Mouse (Mus musculus) cortical plate, adult 2 months (tissue): ENCODE results near the gene Esr1. TPM values are rescaled to one million over a fixed set of nuclear protein-coding genes. Genes with fewer than 3 reads are reported as not detected.
"Not testable (repeated sequence)": the region's sequence is repeated elsewhere in the genome, so short reads cannot be mapped to it uniquely, and the experiment has no call there.

ENCODE experiments used
- H3K27ac ChIP-seq: fragments of 200-500 bp; 2 replicates; pipeline ENCODE4 v1.5.1; 2012; ENCODE audit warnings: low read length, control low read depth, inconsistent platforms; ENCODE audit not compliant: insufficient read depth
- H3K4me1 ChIP-seq: fragments of 200-500 bp; 2 replicates; pipeline ENCODE4 v1.6.1; 2011; ENCODE audit warnings: low read length; ENCODE audit not compliant: control insufficient read depth, insufficient read depth
- H3K4me3 ChIP-seq: fragments of 200-500 bp; 2 replicates; pipeline ENCODE4 v1.5.1; 2011; ENCODE audit warnings: mild to moderate bottlenecking, low read length, control low read depth; ENCODE audit not compliant: insufficient read depth
- CTCF ChIP-seq: fragments of 200-500 bp; IDR thresholded peaks from 2 replicates; pipeline ENCODE4 v1.5.1; 2011; ENCODE audit warnings: mild to moderate bottlenecking, control low read depth, low read length; ENCODE audit not compliant: insufficient read depth; ENCODE audit errors: extremely low read depth
- POLR2A ChIP-seq: fragments of 200-500 bp; IDR thresholded peaks from 2 replicates; pipeline ENCODE4 v1.6.1; 2011; ENCODE audit warnings: mild to moderate bottlenecking, low read length, control low read depth; ENCODE audit not compliant: insufficient read depth; ENCODE audit errors: extremely low read depth
- polyA plus RNA-seq: library from polyadenylated mRNA; depleted of rRNA; stranded (reverse); fragments of >200 nt; gene quantifications from 2 replicates; pipeline ENCODE4 v1.2.3, GENCODE M21; 2012

Gene Esr1
- polyA plus RNA-seq, 1 experiment = 0.65 TPM

DNA sequence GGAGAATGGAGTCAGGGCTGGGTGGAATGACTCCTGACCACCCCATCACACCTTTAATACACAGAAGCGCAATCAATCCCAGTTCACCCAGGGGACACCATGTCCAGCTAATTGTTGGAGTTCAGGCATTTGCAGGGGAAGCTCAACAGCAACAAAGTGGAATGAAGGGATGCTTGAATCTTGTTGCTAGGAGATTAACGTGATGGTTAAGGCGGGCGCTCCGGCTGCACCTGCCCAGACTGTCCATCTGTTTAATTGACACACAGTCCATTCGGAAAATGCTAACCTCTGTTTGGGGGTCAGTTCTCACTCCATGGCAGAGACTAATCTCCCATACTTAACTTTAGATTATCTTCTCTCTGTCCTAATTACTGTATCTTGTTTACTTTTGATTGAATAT is 114.7 kb downstream of the Esr1 start:
- TF ChIP-seq CTCF = no peak
- Histone ChIP-seq H3K4me1 (no peaks in the 10 kb centered on the region), H3K27ac (no peak overlapping the region), H3K4me3 (no peak overlapping the region)

DNA sequence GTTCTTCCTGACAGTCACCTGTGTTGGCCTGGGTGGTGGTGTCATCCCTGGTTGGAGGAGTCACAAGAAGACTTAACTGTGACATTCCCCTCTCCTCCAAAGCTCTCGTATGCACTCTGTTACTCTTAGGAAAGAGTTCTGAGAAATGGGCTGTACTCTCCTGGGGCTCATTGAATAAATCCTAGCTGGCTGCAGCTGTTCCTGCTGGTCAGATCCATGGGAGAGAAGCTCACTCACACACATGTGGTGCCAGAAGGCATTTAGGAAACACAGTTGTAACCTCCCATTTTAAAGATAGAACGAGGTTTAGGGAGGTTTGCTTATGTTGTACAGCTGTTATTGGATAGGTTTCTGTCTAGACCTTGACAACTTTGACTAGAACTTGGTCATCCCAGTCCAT is 120.9 kb downstream of the Esr1 start:
- Histone ChIP-seq H3K4me1 (no peaks in the 10 kb centered on the region), H3K27ac (no peak overlapping the region), H3K4me3 (no peak overlapping the region)
- TF ChIP-seq POLR2A = no peak
- no peak for TF ChIP-seq CTCF

DNA sequence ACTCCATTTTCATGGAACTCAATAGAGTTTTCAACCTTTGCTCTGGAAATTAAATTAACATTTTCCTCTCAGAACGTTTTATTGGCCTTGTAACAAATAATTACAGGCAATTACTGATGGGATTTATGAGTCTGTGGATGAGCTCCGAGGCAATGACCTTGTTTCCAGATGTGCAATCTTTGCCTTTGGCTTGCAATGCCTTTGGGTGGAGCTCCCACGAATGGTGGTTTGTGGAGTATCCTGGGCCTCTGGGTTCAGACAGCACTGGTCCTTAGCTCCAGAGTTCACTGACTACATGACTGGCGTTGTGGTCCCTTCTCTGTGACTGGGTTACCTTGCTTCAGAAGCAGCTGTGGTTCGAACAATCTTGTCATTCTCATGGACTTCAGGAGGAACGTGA is 122.6 kb downstream of the Esr1 start:
- Histone ChIP-seq H3K27ac (no peak overlapping the region), H3K4me3 (no peak overlapping the region), H3K4me1 (no peaks in the 10 kb centered on the region)
- TF ChIP-seq CTCF (no peak), POLR2A (no peak)

DNA sequence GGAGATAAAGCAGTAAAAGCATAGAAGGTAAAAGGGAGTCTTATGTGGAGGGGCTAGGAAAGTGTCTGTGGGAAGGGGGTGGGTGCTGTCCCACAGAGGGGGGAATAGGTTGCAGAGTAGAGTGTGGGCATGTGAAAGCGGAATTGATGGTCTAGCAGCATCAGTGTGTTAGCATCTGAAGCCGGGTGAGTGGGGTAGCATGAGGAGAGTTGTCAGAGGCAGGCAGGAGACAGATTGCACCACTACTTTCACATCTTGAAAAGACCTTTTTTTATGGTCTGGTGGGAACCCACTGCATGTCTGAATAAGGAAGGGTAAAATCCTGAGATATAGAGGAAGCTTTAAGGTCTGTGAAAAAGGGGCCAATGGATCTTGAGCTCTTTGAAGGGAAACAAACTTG is 123.5 kb downstream of the Esr1 start:
- Histone ChIP-seq H3K4me1 (no peaks in the 10 kb centered on the region), H3K4me3 (no peak overlapping the region), H3K27ac (no peak overlapping the region)
- TF ChIP-seq CTCF (no peak), POLR2A (no peak)

DNA sequence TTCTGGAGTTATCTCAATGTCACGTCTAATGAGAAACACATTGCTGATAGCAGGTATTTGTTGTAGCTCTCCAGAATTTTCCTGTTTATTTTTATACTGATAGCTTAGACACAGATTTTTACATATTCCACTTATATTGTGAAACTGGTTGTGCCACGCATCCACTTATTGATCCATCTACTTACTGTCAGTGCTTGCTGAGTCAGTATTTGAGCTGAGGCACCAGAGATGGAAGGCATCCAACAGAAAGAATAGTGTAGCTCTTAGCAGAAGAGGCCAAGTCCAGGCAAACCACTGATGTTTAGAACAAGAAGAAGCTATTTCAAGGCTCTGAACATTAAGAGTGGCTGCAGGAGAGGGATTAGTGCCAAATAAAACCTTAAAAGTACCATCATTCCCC is 126.9 kb downstream of the Esr1 start:
- no peak for TF ChIP-seq POLR2A
- no peak overlapping the region for H3K27ac ChIP-seq
- no peaks in the 10 kb centered on the region for H3K4me1 ChIP-seq
- H3K4me3 ChIP-seq = no peak overlapping the region

DNA sequence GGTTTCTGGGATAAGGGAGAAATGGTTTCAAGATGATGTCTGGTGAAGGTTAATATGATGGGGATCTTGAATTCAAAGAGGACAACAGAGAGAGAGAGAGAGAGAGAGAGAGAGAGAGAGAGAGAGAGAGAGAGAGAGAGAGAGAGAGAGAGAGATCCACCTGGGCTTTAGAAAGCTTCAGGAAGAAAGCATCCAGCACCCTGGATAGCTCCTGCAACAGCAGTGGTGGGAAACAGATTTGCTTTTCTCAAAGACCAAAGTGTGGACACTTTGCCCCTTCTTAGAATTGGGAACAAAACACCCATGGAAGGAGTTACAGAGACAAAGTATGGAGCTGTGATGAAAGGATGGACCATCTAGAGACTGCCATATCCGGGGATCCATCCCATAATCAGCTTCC is 139.7 kb downstream of the Esr1 start:
- not testable (repeated sequence) for H3K27ac ChIP-seq, H3K4me1 ChIP-seq, H3K4me3 ChIP-seq

DNA sequence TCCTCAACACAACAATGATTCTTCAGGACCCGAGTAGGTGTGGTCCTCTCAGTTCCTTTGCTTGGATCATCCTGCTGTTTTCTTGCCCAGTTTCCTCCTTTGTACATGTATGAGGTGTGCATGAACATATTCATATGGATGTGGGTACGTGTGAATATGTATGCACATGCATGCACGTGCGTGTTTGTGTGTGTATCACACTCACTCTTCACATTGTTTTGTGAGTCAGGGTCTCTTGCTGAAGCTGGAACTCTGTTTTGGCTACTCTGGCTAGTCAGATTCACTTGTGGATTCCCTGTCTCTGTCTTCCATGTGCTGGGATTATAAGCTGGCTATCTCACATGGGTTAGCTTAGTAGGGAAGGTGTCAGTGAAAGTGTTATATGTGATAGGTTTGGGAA is 141.6 kb downstream of the Esr1 start:
- Histone ChIP-seq H3K4me1 (no peaks in the 10 kb centered on the region), H3K4me3 (no peak overlapping the region), H3K27ac (no peak overlapping the region)
- TF ChIP-seq CTCF (no peak), POLR2A (no peak)

DNA sequence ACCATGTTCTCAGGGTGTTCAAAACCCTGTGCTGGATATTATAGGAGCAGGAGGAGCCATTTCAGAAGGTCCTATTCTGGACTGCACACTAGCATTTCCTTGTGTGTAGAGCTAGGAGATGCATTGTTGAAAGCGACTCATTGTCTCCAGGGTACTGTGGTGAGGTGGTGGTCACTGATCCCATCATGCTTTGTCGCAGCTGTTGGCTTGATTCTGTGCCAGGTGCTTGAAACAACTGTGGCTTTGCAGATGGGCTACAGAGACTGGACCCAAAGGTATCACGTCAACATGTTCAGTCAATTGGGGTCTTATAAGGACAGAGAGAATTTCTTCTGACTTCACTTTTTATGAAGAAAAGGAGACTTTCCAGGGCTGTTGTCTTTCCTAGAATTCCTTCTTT is 164.1 kb downstream of the Esr1 start:
- H3K4me1 ChIP-seq = no peaks in the 10 kb centered on the region
- H3K27ac ChIP-seq = no peak overlapping the region
- H3K4me3 ChIP-seq = no peak overlapping the region
- TF ChIP-seq POLR2A (no peak), CTCF (no peak)

DNA sequence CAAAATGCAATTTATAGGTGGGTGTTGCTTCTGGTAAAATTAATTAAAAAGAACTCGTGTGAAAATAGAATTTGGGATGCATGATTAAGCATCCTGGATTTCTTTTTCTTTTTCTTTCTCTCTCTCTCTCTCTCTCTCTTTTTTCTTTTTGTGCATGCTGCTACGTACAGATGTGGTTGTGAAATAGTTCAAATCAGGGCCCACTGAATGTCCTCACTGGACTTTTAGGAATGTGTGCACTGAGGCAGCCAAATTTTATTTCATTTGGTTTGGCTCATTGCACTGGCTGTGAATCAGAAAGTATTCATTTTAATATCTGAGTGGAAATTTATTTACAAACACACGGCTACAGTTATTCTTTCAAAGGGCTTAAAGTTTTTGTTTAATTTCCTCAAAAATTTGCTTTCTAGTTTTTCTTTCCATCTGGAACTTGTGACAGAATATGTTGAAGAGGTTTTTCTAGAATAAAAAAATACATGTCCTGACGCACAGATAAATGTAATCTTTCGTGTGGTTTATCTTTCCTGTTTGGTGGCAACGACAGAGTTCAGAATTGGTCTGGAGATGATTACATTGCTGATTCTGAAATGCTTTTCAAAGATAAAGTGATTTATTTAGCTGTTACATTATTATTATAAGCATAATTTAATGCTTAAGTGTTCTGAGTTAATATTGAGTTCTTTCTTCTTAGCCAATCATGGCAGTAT is 164.8 kb downstream of the Esr1 start:
- TF ChIP-seq CTCF = no peak
- no peak for TF ChIP-seq POLR2A
- H3K4me1 ChIP-seq = no peaks in the 10 kb centered on the region

DNA sequence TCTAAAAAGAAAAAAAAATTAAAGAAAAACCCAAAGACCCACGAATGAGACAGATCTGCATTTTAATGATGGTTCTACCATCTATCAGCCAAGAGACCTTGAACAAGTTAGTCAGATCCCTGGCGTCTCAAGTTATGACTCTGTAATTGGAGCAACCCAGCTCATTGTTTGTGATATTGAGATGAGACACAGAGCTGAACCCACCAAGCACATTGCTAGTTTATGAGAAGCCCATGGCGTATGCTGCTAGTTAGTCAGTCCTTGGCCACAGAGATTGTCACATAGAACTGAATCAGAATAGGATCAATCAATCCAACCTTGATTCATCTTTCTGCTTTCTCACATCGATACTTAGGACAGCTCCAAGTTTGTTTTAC is 165.3 kb downstream of the Esr1 start:
- no peak for TF ChIP-seq CTCF
- TF ChIP-seq POLR2A = no peak
- Histone ChIP-seq H3K27ac (no peak overlapping the region), H3K4me1 (no peaks in the 10 kb centered on the region), H3K4me3 (no peak overlapping the region)

More for the DNA sequence above, 164.8 kb downstream of the Esr1 start:
- no peak overlapping the region for H3K4me3 ChIP-seq
- no peak overlapping the region for H3K27ac ChIP-seq

DNA sequence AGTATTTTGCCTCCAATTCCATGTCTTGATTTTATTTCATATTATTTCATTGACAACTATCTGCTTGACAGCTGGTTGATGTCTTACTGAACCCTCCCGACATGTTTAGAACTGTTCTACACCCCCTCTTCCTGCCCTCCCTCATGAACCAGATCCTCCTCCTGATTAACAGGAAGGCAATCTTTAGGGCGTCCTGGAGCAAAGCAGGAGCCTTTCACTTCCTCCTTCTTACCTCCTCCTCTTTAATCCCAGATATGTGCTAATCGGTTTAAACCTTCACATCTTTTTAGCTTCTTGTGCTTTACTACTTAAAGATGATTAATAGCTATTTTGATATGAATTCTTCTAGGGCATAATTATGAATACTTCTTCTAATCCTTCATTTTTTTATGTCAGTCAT is 166.6 kb downstream of the Esr1 start:
- Histone ChIP-seq H3K4me1 (no peaks in the 10 kb centered on the region), H3K27ac (no peak overlapping the region), H3K4me3 (no peak overlapping the region)
- TF ChIP-seq POLR2A = no peak
- no peak for TF ChIP-seq CTCF

DNA sequence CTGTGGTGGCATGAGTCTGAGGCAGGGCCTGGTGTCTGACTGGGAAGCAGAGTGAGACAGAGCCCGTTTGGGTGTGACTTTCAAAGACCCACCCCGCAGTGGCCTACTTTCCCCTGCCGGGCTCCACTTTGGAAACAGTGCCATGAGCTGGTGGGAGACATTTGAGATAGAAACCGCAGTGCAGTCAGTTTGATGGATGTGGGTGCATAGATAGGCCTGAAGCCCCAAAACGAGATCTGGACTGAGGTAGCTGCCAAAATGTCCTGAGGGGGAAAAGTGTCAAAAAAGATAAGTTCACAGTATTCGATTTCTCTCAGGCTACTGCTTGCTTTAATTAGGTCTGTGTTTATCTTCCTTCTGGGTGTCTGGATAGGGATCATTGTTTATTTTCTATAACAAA is 169.5 kb downstream of the Esr1 start:
- no peaks in the 10 kb centered on the region for H3K4me1 ChIP-seq
- TF ChIP-seq CTCF = no peak
- no peak for TF ChIP-seq POLR2A
- H3K4me3 ChIP-seq = no peak overlapping the region
- H3K27ac ChIP-seq = no peak overlapping the region
